Mouse (Mus musculus) liver, adult 2 months (tissue): ENCODE results near the gene Pfdn6.

Experiments
- CTCF ChIP-seq: fragments of 200-500 bp; IDR thresholded peaks from 2 replicates; pipeline ENCODE4 v1.5.1; 2011; ENCODE audit warnings: low read depth, low read length, control low read depth
- POLR2A ChIP-seq: fragments of 200-500 bp; IDR thresholded peaks from 2 replicates; pipeline ENCODE4 v1.6.1; 2011; ENCODE audit warnings: low read length, control low read depth; ENCODE audit not compliant: insufficient read depth; ENCODE audit errors: extremely low read depth

DNA sequence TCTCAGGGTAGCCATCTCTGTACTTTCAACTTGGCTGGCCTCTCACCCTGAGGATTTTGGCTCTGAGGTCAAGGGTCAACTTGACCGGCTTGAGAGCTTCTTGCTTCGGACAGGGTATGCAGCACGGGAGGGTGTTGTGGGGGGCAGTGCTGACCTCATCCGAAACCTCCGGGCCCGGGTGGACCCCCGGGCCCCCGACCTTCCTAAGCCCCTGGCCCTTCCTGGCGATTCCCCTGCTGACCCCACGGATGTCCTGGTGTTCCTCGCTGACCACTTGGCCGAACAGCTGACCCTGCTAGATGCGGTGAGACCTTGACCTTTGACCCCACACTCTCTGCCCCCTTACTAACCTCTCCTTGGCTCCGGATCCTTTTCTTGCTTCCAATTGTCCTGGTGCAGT, 7.7 kb downstream of the Pfdn6 start:
- TF ChIP-seq CTCF = no peak
- no peak for TF ChIP-seq POLR2A
